In the genomic region with DNA sequence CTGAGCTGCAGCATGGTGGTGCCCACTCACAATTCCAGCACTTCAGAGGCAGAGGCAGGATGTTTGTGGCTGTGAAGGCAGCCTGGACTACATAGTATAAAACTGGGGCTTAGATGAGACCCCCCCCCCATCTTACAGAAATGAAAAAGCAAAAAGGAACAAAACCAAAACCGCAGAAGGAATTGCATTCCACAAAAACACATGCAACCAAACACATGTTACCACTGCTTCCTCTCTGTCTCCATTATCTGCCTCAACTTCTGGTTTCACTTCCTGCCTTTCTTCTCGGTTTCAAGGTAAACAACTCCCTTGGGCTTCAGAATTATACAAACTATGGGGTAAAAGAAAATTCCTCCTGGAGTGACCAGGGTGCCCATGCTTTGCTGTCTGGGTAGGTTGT, we compare ENCODE assay signal across 16 mouse cellular contexts. TPM values are rescaled to one million over a fixed set of nuclear protein-coding genes. Genes with fewer than 3 reads are reported as not detected.
A peak's percentile ranks its signal among the peaks of the same experiment; 100 is the strongest.
DNase-seq lines count a peak whose midpoint lies in the region; ATAC-seq lines count a peak whose summit lies in the region.
"Had no signal": no experiment of that assay in that cellular context is flagged by ENCODE, and none has a peak within 500 bp of the region (broad histone marks: within the 10 kb centered on the region; RNA-seq: fewer than 3 reads in every experiment).

No protein-coding gene starts in this region.

- H3K9me3 ChIP-seq in heart, embryonic 10.5 days = no peaks in the 10 kb centered on the region
- H3K9me3 ChIP-seq in kidney, embryonic 14.5 days (ENCODE audit: control insufficient read depth, low read length) = no peaks in the 10 kb centered on the region
- H3K9me3 ChIP-seq: embryonic facial prominence, embryonic 12.5 days had no signal

- no peak overlapping the region for H3K4me3 ChIP-seq in heart, embryonic 10.5 days
- H3K4me3 ChIP-seq in kidney, embryonic 14.5 days (ENCODE audit: low read length) = no peak overlapping the region
- H3K4me3 ChIP-seq: embryonic facial prominence, embryonic 12.5 days had no signal

- H3K4me2 ChIP-seq in kidney, embryonic 14.5 days (replicated peaks; ENCODE audit: low read depth, low read length) = no peak overlapping the region
- H3K4me2 ChIP-seq: embryonic facial prominence, embryonic 12.5 days had no signal

- H3K9ac ChIP-seq in kidney, embryonic 14.5 days (ENCODE audit: low read depth, low read length) = no peak overlapping the region
- H3K9ac ChIP-seq: embryonic facial prominence, embryonic 12.5 days had no signal

- peaks cover 7% of the 10 kb centered on the region; the same call in 1 of the 2 replicates for H3K4me1 ChIP-seq in heart, embryonic 10.5 days
- no peaks in the 10 kb centered on the region for H3K4me1 ChIP-seq in kidney, embryonic 14.5 days (ENCODE audit: control insufficient read depth, insufficient read depth, low read length)
- H3K4me1 ChIP-seq: embryonic facial prominence, embryonic 12.5 days had no signal

- DNase-seq in heart, adult 18-20 months = peak; percentile 8 to 59
- no peak for DNase-seq in heart, embryonic 10.5 days (ENCODE audit: low spot score)
- DNase-seq in spleen, postnatal 36 days (ENCODE audit: low spot score in 2 of 2) = peak; percentile 72 to 83
- no peak for DNase-seq in spleen, postnatal 10 days (ENCODE audit: low spot score in 2 of 2)
- DNase-seq in layer of hippocampus, adult 9-10 months (ENCODE audit: low spot score) = no peak
- DNase-seq: adrenal gland, postnatal 10 days; cerebellum, adult 9-10 months; kidney, postnatal 14 days had no signal

- WGBS in heart, embryonic 10.5 days = 35% methylated on average over 2 of the region's 2 CpGs
- 47% methylated on average over 2 of the region's 2 CpGs for WGBS in kidney, embryonic 14.5 days

- no peaks in the 10 kb centered on the region for H3K27me3 ChIP-seq in heart, embryonic 10.5 days (ENCODE audit: insufficient read depth, poor library complexity, severe bottlenecking)
- no peaks in the 10 kb centered on the region for H3K27me3 ChIP-seq in kidney, embryonic 14.5 days (ENCODE audit: control insufficient read depth, insufficient read depth, low read length)
- H3K27me3 ChIP-seq: embryonic facial prominence, embryonic 12.5 days had no signal

- ATAC-seq in granulocyte monocyte progenitor cell, adult 5-6 weeks (replicated peaks; ENCODE audit: poor library complexity, severe bottlenecking) = peak; percentile 82
- peak; percentile 85 for ATAC-seq in neutrophil, adult 5-6 weeks (ENCODE audit: extremely low read depth, insufficient number of reproducible peaks, low FRiP score, poor library complexity, severe bottlenecking)
- no peak for ATAC-seq in kidney, embryonic 14.5 days (ENCODE audit: low FRiP score, low TSS enrichment)
- ATAC-seq: forebrain, embryonic 14.5 days had no signal

- H3K36me3 ChIP-seq in heart, embryonic 10.5 days = no peaks in the 10 kb centered on the region
- no peaks in the 10 kb centered on the region for H3K36me3 ChIP-seq in kidney, embryonic 14.5 days (ENCODE audit: control insufficient read depth, insufficient read depth, low read length)
- H3K36me3 ChIP-seq: embryonic facial prominence, embryonic 12.5 days had no signal

- no peak overlapping the region for H3K27ac ChIP-seq in heart, embryonic 10.5 days
- no peak overlapping the region for H3K27ac ChIP-seq in kidney, embryonic 14.5 days (ENCODE audit: low read depth, low read length)
- H3K27ac ChIP-seq: embryonic facial prominence, embryonic 12.5 days; macrophage had no signal

RNA-seq across cellular contexts. Expression of a gene that starts 8.8 kb away (rescaled TPM):
- 1 to 10 TPM in 1 of 2 experiments, under 1 TPM in 1; 0.47 to 1.0 TPM for total RNA-seq in heart, adult 18-20 months (2021)
- 4.3 and 7.4 TPM in 2 replicates for polyA plus RNA-seq in heart, embryonic 10.5 days (2016; fragmentation: Nextera tagmentation; extraction: Ambion mirVana)
- total RNA-seq in granulocyte monocyte progenitor cell, adult 5-6 weeks (2014; fragmentation: Nextera tagmentation) = not detected in 2 replicates
- total RNA-seq in granulocyte monocyte progenitor cell, adult 5-6 weeks (2017) = not detected in 2 replicates
- total RNA-seq in neutrophil, adult 5-6 weeks (2017) = 0.58 and 0.74 TPM in 2 replicates
- polyA plus RNA-seq in kidney, embryonic 14.5 days (2014; fragmentation: Nextera tagmentation; extraction: Ambion mirVana) = 0.45 TPM in 1 of 2 replicates, not detected in the other
- total RNA-seq: left cerebral cortex, postnatal 14 days had no signal
- polyA plus RNA-seq: C2C12; embryonic facial prominence, embryonic 12.5 days; forebrain, embryonic 14.5 days; macrophage had no signal

RNA-seq across cellular contexts. Expression of a gene that starts 17.7 kb away (rescaled TPM):
- total RNA-seq in heart, adult 18-20 months (2021) = 1 to 10 TPM in 1 of 2 experiments, not detected in 1; 3.4 TPM
- 0.12 and 0.24 TPM in 2 replicates for polyA plus RNA-seq in heart, embryonic 10.5 days (2016; fragmentation: Nextera tagmentation; extraction: Ambion mirVana)
- total RNA-seq in granulocyte monocyte progenitor cell, adult 5-6 weeks (2014; fragmentation: Nextera tagmentation) = not detected in 2 replicates
- not detected in 2 replicates for total RNA-seq in granulocyte monocyte progenitor cell, adult 5-6 weeks (2017)
- total RNA-seq in neutrophil, adult 5-6 weeks (2017) = 390 and 391 TPM in 2 replicates
- 0.09 and 0.30 TPM in 2 replicates for polyA plus RNA-seq in kidney, embryonic 14.5 days (2014; fragmentation: Nextera tagmentation; extraction: Ambion mirVana)
- total RNA-seq: left cerebral cortex, postnatal 14 days had no signal
- polyA plus RNA-seq: macrophage had no signal

RNA-seq across cellular contexts. Expression of a gene that starts 35.5 kb away (rescaled TPM):
- total RNA-seq in heart, adult 18-20 months (2021) = 10 to 100 TPM; 20.0 to 21.2 TPM
- polyA plus RNA-seq in heart, embryonic 10.5 days (2016; fragmentation: Nextera tagmentation; extraction: Ambion mirVana) = 39.3 and 39.5 TPM in 2 replicates
- total RNA-seq in granulocyte monocyte progenitor cell, adult 5-6 weeks (2014; fragmentation: Nextera tagmentation) = 24.1 and 27.2 TPM in 2 replicates
- total RNA-seq in granulocyte monocyte progenitor cell, adult 5-6 weeks (2017) = 30.9 and 39.8 TPM in 2 replicates
- total RNA-seq in neutrophil, adult 5-6 weeks (2017) = 41.5 and 45.5 TPM in 2 replicates
- polyA plus RNA-seq in kidney, embryonic 14.5 days (2014; fragmentation: Nextera tagmentation; extraction: Ambion mirVana) = 28.9 and 29.9 TPM in 2 replicates

RNA-seq across cellular contexts. Expression of a gene that starts 37.1 kb away (rescaled TPM):
- under 1 TPM; 0.82 to 0.87 TPM for total RNA-seq in heart, adult 18-20 months (2021)
- polyA plus RNA-seq in heart, embryonic 10.5 days (2016; fragmentation: Nextera tagmentation; extraction: Ambion mirVana) = not detected in 2 replicates
- 2.2 TPM in 1 of 2 replicates, not detected in the other for total RNA-seq in granulocyte monocyte progenitor cell, adult 5-6 weeks (2014; fragmentation: Nextera tagmentation)
- total RNA-seq in granulocyte monocyte progenitor cell, adult 5-6 weeks (2017) = 1.1 and 3.8 TPM in 2 replicates
- 11.6 and 15.5 TPM in 2 replicates for total RNA-seq in neutrophil, adult 5-6 weeks (2017)
- polyA plus RNA-seq in kidney, embryonic 14.5 days (2014; fragmentation: Nextera tagmentation; extraction: Ambion mirVana) = not detected in 2 replicates
- total RNA-seq: left cerebral cortex, postnatal 14 days had no signal
- polyA plus RNA-seq: C2C12; embryonic facial prominence, embryonic 12.5 days; forebrain, embryonic 14.5 days had no signal

RNA-seq across cellular contexts. Expression of a gene that starts 39.5 kb away (rescaled TPM):
- 1 to 10 TPM in 1 of 2 experiments, under 1 TPM in 1; 0.82 to 7.1 TPM for total RNA-seq in heart, adult 18-20 months (2021)
- 10.4 and 15.1 TPM in 2 replicates for polyA plus RNA-seq in heart, embryonic 10.5 days (2016; fragmentation: Nextera tagmentation; extraction: Ambion mirVana)
- total RNA-seq in granulocyte monocyte progenitor cell, adult 5-6 weeks (2014; fragmentation: Nextera tagmentation) = 27.9 and 43.5 TPM in 2 replicates
- total RNA-seq in granulocyte monocyte progenitor cell, adult 5-6 weeks (2017) = 13.1 and 14.4 TPM in 2 replicates
- total RNA-seq in neutrophil, adult 5-6 weeks (2017) = not detected in 2 replicates
- polyA plus RNA-seq in kidney, embryonic 14.5 days (2014; fragmentation: Nextera tagmentation; extraction: Ambion mirVana) = 17.8 and 20.6 TPM in 2 replicates

Comparison
In these comparisons a context has a peak if more than half of its experiments do, and no peak if none do; other contexts are left out.
1. DNase-seq: peak in heart, adult 18-20 months (2 of 2) and spleen, postnatal 36 days (2 of 2); none in heart, embryonic 10.5 days (single experiment), spleen, postnatal 10 days (0 of 2) and layer of hippocampus, adult 9-10 months (single experiment).
2. RNA of a gene that starts 17.7 kb away (total RNA-seq): 390 to 391 TPM in neutrophil, adult 5-6 weeks; 3.4 TPM in heart, adult 18-20 months and not detected in granulocyte monocyte progenitor cell, adult 5-6 weeks; every median in the first group is over 10 times any median in the second.